Mouse (Mus musculus): ENCODE results near the gene Palm3.
"Not testable (repeated sequence)": the region's sequence is repeated elsewhere in the genome, so short reads cannot be mapped to it uniquely, and the experiment has no call there.

The Palm3 gene

DNA sequence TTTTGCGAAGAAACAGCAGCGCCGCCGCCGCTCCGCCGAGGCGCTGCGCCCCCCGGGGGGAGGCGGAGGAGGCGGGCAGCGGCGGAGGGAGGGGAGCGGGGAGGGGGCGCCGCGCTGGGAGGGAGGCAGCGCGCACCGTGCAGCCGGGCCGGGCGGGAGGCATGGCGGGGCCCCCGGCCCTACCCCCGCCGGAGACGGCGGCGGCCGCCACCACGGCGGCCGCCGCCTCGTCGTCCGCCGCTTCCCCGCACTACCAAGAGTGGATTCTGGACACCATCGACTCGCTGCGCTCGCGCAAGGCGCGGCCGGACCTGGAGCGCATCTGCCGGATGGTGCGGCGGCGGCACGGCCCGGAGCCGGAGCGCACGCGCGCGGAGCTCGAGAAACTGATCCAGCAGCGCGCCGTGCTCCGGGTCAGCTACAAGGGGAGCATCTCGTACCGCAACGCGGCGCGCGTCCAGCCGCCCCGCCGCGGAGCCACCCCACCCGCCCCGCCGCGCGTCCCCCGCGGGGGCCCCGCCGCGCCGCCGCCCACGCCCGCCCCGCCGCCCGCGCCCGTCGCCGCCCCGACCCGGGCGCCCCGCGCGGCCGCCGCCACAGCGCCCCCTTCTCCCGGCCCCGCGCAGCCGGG lies 23.6 kb upstream of the Palm3 start, which contains the start of gene Samd1:
Gene Samd1 (plus strand): TSS at position 162 of the 631 bp plus-strand sequence.
- no peak for DNase-seq (ENCODE audit: low spot score in 2 of 2)

- DNase-seq (ENCODE audit: low spot score in 2 of 2), result peak; percentile 45 to 52
Observed at GRCm38 (mm10) chr8:83998231-83999056, 22.8 kb upstream of the Palm3 start.

DNA sequence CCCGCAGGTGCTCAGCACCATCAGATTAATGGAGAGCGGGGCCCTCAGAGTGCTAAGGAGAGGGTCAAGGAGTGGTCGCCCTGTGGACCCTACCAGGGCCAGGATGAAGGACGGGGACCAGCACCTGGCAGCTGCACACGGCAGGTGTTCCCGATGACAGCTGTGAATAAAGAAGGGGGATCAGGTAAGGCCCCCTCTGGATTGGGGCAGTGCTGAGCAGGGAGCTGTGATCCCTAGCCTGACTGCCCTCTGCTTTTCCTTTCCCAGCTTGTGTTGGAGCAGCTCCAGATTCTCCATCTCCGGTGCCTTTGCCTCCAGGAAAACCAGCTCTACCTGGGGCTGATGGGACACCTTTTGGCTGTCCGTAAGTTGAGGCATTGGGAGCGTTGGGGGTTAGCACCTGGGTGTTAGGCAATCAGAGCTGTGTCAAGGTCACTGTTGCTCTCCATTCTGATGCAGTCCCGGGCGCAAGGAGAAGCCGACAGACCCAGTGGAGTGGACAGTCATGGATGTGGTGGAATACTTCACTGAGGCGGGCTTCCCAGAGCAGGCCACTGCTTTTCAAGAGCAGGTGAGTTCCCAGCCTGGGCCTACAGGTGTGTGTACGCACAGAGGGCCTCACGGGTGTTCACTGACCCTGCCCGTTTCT lies 22.1 kb upstream of the Palm3 start:
- DNase-seq (ENCODE audit: low spot score in 2 of 2), result no peak

GRCm38 (mm10) chr8:83999825-84000224 lies 21.4 kb upstream of the Palm3 start:
- DNase-seq (ENCODE audit: low spot score in 2 of 2), result no peak

DNA sequence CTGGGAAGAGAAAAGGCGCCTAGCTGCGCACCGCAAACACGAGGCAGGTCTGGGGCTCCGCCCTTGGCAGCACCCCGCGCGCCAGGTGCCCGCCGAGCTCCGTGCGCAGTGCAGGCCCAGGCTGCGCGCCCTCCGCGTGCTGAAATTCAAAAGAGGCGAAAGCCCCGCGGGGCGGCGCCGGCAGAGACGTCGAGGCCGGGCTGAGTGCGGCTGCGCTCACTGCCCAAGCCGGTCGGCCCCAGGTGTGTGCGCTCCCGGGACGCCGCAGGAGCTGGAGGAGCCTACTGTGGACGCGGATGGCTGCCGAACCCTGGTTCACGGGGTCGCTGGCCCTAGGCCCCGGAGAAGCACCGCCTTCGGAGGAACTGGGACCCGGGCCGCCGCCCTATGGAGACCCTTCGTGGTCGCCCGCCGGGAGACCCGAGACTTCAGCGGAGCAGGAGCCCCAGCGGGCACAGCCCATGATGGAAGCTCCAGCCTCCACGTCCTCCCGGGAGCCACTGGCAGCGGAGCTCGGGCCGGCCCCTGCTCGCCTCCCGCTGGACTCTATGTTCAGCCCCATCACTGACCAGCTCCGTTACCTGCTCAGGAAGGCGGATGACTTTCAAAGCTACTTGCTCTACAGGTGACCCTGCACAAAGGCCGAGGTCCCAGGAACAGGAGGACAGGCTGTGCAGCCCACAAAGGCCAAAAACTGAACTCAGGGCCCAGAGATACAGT lies 19.8 kb upstream of the Palm3 start, which contains the start of gene 1700067K01Rik:
Gene 1700067K01Rik (plus strand): TSS at position 222 of the 720 bp plus-strand sequence.
- no peak for DNase-seq (ENCODE audit: low spot score in 2 of 2)

- DNase-seq (ENCODE audit: low spot score in 2 of 2), result no peak
Observed at GRCm38 (mm10) chr8:84002957-84003611, 18.2 kb upstream of the Palm3 start.

- no peak for DNase-seq (ENCODE audit: low spot score in 2 of 2)
Observed at GRCm38 (mm10) chr8:84003612-84004246, 17.5 kb upstream of the Palm3 start.

DNA sequence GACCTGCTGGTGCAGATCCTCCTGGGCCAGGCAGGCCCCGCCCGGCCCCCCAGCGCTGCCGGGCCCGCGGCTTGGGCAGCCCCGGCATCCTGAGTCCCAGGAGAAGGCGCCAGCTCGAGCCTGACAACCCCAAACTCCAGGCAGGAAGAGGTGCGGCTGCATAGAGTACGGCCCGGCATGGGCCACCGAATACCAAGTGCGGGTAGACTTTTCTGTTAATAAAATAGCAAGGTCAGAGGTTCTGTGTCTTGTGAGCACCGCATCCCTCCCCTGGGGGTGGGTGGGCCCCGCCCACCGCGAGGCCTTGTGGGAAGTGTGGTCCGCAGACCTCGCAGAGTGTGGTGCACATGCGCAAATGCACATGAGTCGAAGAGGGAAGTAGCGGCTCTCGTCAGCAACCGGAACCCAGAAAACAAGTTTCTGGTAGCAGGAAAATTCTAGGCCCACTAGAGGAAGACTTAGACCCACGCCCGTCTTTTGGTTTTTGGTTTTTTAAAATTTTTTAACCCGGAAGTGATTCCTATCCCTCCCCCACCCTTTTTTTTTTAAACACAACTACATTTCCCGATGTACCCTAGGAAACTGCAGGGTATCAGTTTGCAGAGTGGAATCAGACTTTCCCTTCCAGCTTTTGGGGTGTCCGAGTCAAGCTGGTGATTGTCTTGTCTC lies 16.6 kb upstream of the Palm3 start:
- peak; percentile 86 to 87 for DNase-seq (ENCODE audit: low spot score in 2 of 2)

- DNase-seq (ENCODE audit: low spot score in 2 of 2), result not testable (repeated sequence)
Observed at GRCm38 (mm10) chr8:84005502-84005901, 15.8 kb upstream of the Palm3 start.

GRCm38 (mm10) chr8:84008362-84008761 lies 12.9 kb upstream of the Palm3 start:
- DNase-seq (ENCODE audit: low spot score in 2 of 2), result no peak

GRCm38 (mm10) chr8:84009876-84010275 lies 11.4 kb upstream of the Palm3 start:
- DNase-seq (ENCODE audit: low spot score in 2 of 2), result peak; percentile 69 to 83

DNA sequence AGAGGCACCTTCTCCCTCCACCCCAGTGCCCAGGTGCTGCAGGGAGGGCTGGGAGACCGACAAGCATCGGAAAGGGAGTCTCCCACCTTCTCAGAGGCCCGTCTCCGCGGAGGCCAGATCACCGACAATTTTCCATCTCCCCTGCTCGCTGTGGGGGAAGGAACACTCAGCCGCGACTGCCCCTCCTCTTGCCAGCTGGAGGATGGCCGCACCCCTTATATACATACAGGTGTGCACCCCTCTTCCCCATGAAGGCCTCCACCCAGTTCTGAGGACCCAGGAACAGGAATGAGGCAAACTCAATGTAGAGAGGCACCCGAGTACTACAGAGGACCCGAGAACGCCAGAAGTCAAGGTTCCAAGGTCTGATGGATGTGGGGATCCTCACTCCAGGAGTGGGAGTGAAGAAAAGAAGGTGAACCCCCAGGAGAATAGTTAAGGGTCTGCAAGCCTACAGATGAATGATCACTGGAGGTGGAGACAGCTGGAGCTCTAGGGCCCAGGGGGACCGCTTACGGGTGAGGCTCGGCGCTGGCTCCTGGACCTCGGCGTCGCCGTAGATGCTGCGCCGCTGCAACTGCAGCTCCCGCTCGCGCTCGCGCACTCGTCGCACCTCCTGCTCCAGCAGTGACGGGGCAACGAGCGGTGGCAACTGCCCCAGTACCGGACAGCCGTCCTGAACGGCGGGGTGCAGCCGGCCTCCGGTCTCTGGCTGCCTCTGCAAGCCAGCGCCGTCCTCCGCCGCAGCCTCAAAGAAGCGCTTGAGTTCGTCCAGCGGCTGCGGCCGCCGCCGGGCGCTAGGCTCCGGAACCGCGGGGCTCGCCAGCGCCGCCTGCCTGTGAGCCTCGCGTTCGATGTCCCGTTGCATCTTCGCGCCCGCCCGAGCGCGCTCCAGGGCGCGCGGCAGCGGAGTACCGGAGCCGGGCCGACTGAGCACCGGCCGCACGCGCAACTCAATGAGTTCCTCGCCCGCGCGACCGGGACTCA lies 10.4 kb upstream of the Palm3 start:
- no peak for DNase-seq (ENCODE audit: low spot score in 2 of 2)

- no peak for DNase-seq (ENCODE audit: low spot score in 2 of 2)
Observed at GRCm38 (mm10) chr8:84011705-84012498, 9.4 kb upstream of the Palm3 start, which contains the start of gene 2210011C24Rik. Gene 2210011C24Rik, minus strand, starts transcription at chr8:84012171.

GRCm38 (mm10) chr8:84012499-84013165 lies 8.6 kb upstream of the Palm3 start:
- no peak for DNase-seq (ENCODE audit: low spot score in 2 of 2)

DNA sequence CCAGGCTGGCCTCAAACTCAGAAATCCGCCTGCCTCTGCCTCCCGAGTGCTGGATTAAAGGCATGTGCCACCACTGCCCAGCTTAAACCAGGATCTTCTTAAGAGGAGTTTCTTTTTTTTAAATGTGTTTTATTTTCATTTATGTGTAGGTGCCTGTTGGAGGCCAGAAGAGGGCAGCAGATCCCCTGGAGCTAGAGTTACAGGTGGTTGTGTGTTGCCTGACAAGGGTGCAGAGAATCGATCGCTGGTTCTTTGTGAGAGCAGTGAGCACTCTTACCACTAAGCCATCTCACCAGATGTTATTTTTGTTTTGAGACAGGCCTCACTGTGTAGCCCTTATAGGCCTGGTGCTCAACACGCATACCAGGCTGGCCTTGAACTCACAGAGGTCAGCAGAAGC lies 5.4 kb upstream of the Palm3 start:
- DNase-seq (ENCODE audit: low spot score in 2 of 2), result no peak

- no peak for DNase-seq (ENCODE audit: low spot score in 2 of 2)
Observed at GRCm38 (mm10) chr8:84019738-84020137, 1.5 kb upstream of the Palm3 start.

DNA sequence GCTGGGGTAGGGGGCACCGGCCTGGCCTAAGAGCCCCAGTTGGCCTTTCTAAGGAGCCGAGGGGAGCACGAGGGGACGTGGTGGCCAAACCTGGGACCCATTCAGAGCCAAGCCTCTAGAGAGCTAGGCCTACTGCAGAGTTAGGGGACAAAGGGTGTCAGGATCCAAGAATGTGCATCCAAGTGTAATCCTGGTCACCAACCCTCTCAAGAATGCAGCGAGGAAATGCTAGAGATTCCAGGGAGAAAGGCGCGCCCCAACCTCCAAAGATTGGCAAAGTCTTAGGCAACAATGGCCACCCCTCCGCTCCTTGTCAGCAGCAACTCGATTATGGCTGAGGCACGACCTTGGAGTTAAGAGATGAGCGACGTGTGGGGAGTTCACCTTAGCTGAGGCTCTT lies 298 bp downstream of the Palm3 start:
- no peak for DNase-seq (ENCODE audit: low spot score in 2 of 2)

GRCm38 (mm10) chr8:84023085-84023484 lies 1.8 kb downstream of the Palm3 start:
- no peak for DNase-seq (ENCODE audit: low spot score in 2 of 2)

All from frontal cortex, postnatal 14 days (tissue).